12 mouse cellular contexts compared by ENCODE assay signal in the genomic region with DNA sequence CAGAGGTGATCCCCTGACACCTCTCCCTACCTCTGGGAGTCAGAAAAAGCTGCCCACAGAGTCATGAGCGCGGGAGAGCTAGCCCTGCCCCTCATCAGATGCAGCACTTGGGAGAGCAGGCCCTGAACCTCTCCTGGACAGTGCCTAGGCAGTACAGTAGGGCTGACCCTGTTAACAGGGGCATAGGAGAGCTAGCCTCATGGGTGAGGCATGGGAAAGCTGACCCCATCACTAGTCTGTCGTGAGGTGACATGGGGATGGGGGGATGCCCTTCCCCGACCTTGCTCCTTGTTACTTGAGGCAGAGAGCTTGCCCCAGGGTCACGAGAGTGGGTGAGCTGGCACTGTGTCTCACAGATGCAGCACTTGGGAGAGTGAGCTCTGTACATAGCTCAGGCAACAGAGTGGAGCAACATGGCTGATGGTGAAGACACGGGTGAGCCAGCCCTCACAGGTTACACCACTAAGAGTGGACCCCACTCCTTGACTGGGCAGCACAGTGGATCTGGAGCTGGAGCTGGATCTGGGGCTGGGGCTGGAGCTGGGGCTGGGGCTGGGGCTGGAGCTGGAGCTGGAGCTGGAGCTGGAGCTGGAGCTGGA.
A peak's percentile ranks its signal among the peaks of the same experiment; 100 is the strongest.
DNase-seq lines count a peak whose midpoint lies in the region; ATAC-seq and TF ChIP-seq lines count a peak whose summit lies in the region.
"Had no signal": no experiment of that assay in that cellular context is flagged by ENCODE, and none has a peak within 500 bp of the region (broad histone marks: within the 10 kb centered on the region; RNA-seq: fewer than 3 reads in every experiment).

No protein-coding gene starts in this region.

- H3K27me3 ChIP-seq in forebrain, embryonic 10.5 days (ENCODE audit: poor library complexity, severe bottlenecking): no peaks in the 10 kb centered on the region
- no peaks in the 10 kb centered on the region for H3K27me3 ChIP-seq in forebrain, embryonic 14.5 days (replicated peaks; ENCODE audit: control insufficient read depth, insufficient read depth, low read length)
- no peaks in the 10 kb centered on the region for H3K27me3 ChIP-seq in liver, embryonic 12.5 days (replicated peaks)
- no peaks in the 10 kb centered on the region for H3K27me3 ChIP-seq in liver, postnatal 0 days (ENCODE audit: insufficient read depth, low read length)
- no peaks in the 10 kb centered on the region for H3K27me3 ChIP-seq in hindbrain, embryonic 16.5 days (replicated peaks; ENCODE audit: control insufficient read depth, insufficient read depth, low read length)
- no peaks in the 10 kb centered on the region for H3K27me3 ChIP-seq in midbrain, embryonic 14.5 days (ENCODE audit: control insufficient read depth, insufficient read depth, low read length)
- H3K27me3 ChIP-seq: limb, embryonic 15.5 days had no signal

- H3K9me3 ChIP-seq in forebrain, embryonic 10.5 days: no peaks in the 10 kb centered on the region
- H3K9me3 ChIP-seq in forebrain, embryonic 14.5 days (replicated peaks; ENCODE audit: control insufficient read depth, low read length): no peaks in the 10 kb centered on the region
- H3K9me3 ChIP-seq in liver, embryonic 12.5 days (replicated peaks): no peaks in the 10 kb centered on the region
- H3K9me3 ChIP-seq in liver, postnatal 0 days (ENCODE audit: low read length): no peaks in the 10 kb centered on the region
- no peaks in the 10 kb centered on the region for H3K9me3 ChIP-seq in hindbrain, embryonic 16.5 days (ENCODE audit: control insufficient read depth, low read length)
- H3K9me3 ChIP-seq in midbrain, embryonic 14.5 days (ENCODE audit: control insufficient read depth, low read length): no peaks in the 10 kb centered on the region
- H3K9me3 ChIP-seq: limb, embryonic 15.5 days had no signal

- H3K4me3 ChIP-seq in forebrain, embryonic 10.5 days: no peak overlapping the region
- no peak overlapping the region for H3K4me3 ChIP-seq in forebrain, embryonic 14.5 days (ENCODE audit: low read depth, low read length)
- H3K4me3 ChIP-seq in liver, embryonic 12.5 days: no peak overlapping the region
- no peak overlapping the region for H3K4me3 ChIP-seq in liver, postnatal 0 days (ENCODE audit: low read depth, low read length)
- no peak overlapping the region for H3K4me3 ChIP-seq in hindbrain, embryonic 16.5 days (ENCODE audit: low read length)
- no peak overlapping the region for H3K4me3 ChIP-seq in midbrain, embryonic 14.5 days (replicated peaks; ENCODE audit: low read depth, low read length)
- H3K4me3 ChIP-seq: limb, embryonic 15.5 days had no signal

- TF ChIP-seq EP300 in liver, postnatal 0 days (IDR thresholded peaks at IDR 0.05; ENCODE audit: low read depth): no peak

- no peak for TF ChIP-seq CTCF in liver, postnatal 0 days (IDR thresholded peaks at IDR 0.05; ENCODE audit: low read depth)

- peak overlapping the region; percentile 22 for H3K27ac ChIP-seq in forebrain, embryonic 10.5 days
- H3K27ac ChIP-seq in forebrain, embryonic 14.5 days (ENCODE audit: low read depth, low read length): no peak overlapping the region
- no peak overlapping the region for H3K27ac ChIP-seq in liver, embryonic 12.5 days
- no peak overlapping the region for H3K27ac ChIP-seq in liver, postnatal 0 days (ENCODE audit: low read depth)
- H3K27ac ChIP-seq in hindbrain, embryonic 16.5 days (ENCODE audit: low read depth, low read length): no peak overlapping the region
- H3K27ac ChIP-seq in midbrain, embryonic 14.5 days (replicated peaks; ENCODE audit: low read depth, low read length): no peak overlapping the region
- H3K27ac ChIP-seq: limb, embryonic 15.5 days had no signal

- DNase-seq in forebrain, embryonic 10.5 days (ENCODE audit: extremely low spot score, low spot score): no peak
- DNase-seq in forebrain, embryonic 14.5 days (ENCODE audit: low spot score): no peak
- no peak for DNase-seq in liver, postnatal 0 days
- no peak for DNase-seq in midbrain, embryonic 14.5 days
- DNase-seq in cerebellum, postnatal 14 days: no peak
- DNase-seq in spleen, postnatal 36 days (ENCODE audit: low spot score in 2 of 2): no peak
- DNase-seq: cerebellum, adult 8-10 months; kidney, adult 2 months; thymus, postnatal 36 days had no signal

- H3K9ac ChIP-seq in forebrain, embryonic 14.5 days (ENCODE audit: low read length): no peak overlapping the region
- no peak overlapping the region for H3K9ac ChIP-seq in liver, embryonic 12.5 days
- no peak overlapping the region for H3K9ac ChIP-seq in liver, postnatal 0 days (replicated peaks)
- H3K9ac ChIP-seq in hindbrain, embryonic 16.5 days (ENCODE audit: low read depth, low read length): no peak overlapping the region
- no peak overlapping the region for H3K9ac ChIP-seq in midbrain, embryonic 14.5 days (replicated peaks; ENCODE audit: low read length)
- H3K9ac ChIP-seq: limb, embryonic 15.5 days had no signal

- no peak for ATAC-seq in forebrain, embryonic 14.5 days
- peak; percentile 40 for ATAC-seq in liver, embryonic 12.5 days
- ATAC-seq in liver, postnatal 0 days: no peak
- ATAC-seq in hindbrain, embryonic 16.5 days: 0 out of 2 replicates have a peak, but pooled peaks have one; percentile 24
- peak; percentile 17; the same call in 1 of the 2 replicates for ATAC-seq in midbrain, embryonic 14.5 days (ENCODE audit: low FRiP score, low TSS enrichment)

- H3K36me3 ChIP-seq in forebrain, embryonic 10.5 days (replicated peaks): no peaks in the 10 kb centered on the region
- H3K36me3 ChIP-seq in forebrain, embryonic 14.5 days (ENCODE audit: control insufficient read depth, insufficient read depth, low read length): no peaks in the 10 kb centered on the region
- no peaks in the 10 kb centered on the region for H3K36me3 ChIP-seq in liver, embryonic 12.5 days
- no peaks in the 10 kb centered on the region for H3K36me3 ChIP-seq in liver, postnatal 0 days (replicated peaks; ENCODE audit: insufficient read depth, low read length)
- no peaks in the 10 kb centered on the region for H3K36me3 ChIP-seq in hindbrain, embryonic 16.5 days (ENCODE audit: control insufficient read depth, insufficient read depth, low read length)
- H3K36me3 ChIP-seq in midbrain, embryonic 14.5 days (ENCODE audit: control insufficient read depth, insufficient read depth, low read length): no peaks in the 10 kb centered on the region
- H3K36me3 ChIP-seq: limb, embryonic 15.5 days had no signal

- no peak overlapping the region for H3K4me2 ChIP-seq in forebrain, embryonic 14.5 days (ENCODE audit: low read length)
- no peak overlapping the region for H3K4me2 ChIP-seq in liver, embryonic 12.5 days
- H3K4me2 ChIP-seq in liver, postnatal 0 days (ENCODE audit: low read depth, low read length): no peak overlapping the region
- no peak overlapping the region for H3K4me2 ChIP-seq in hindbrain, embryonic 16.5 days (ENCODE audit: low read length)
- H3K4me2 ChIP-seq in midbrain, embryonic 14.5 days (ENCODE audit: low read length): no peak overlapping the region
- H3K4me2 ChIP-seq: limb, embryonic 15.5 days had no signal

- 89% methylated on average over 6 of the region's 6 CpGs for WGBS in forebrain, embryonic 10.5 days
- WGBS in forebrain, embryonic 14.5 days: 92% methylated on average over 6 of the region's 6 CpGs
- 74% methylated on average over 6 of the region's 6 CpGs for WGBS in liver, embryonic 12.5 days (ENCODE audit: insufficient replicate concordance)
- WGBS in liver, postnatal 0 days (ENCODE audit: insufficient replicate concordance): 79% methylated on average over 6 of the region's 6 CpGs
- WGBS in hindbrain, embryonic 16.5 days: 86% methylated on average over 6 of the region's 6 CpGs
- WGBS in midbrain, embryonic 14.5 days: 88% methylated on average over 6 of the region's 6 CpGs

- peaks cover 10% of the 10 kb centered on the region; the same call in 1 of the 2 replicates for H3K4me1 ChIP-seq in forebrain, embryonic 10.5 days
- H3K4me1 ChIP-seq in forebrain, embryonic 14.5 days (ENCODE audit: control insufficient read depth, insufficient read depth, low read length): no peaks in the 10 kb centered on the region
- peaks cover 5% of the 10 kb centered on the region for H3K4me1 ChIP-seq in liver, embryonic 12.5 days
- no peaks in the 10 kb centered on the region for H3K4me1 ChIP-seq in liver, postnatal 0 days (ENCODE audit: insufficient read depth)
- H3K4me1 ChIP-seq in hindbrain, embryonic 16.5 days (ENCODE audit: control insufficient read depth, insufficient read depth, low read depth, low read length): no peaks in the 10 kb centered on the region
- no peaks in the 10 kb centered on the region for H3K4me1 ChIP-seq in midbrain, embryonic 14.5 days (ENCODE audit: control insufficient read depth, insufficient read depth, low read length)
- H3K4me1 ChIP-seq: limb, embryonic 15.5 days had no signal

Comparison
In these comparisons a context has a peak if more than half of its experiments do, and no peak if none do; other contexts are left out.
1. ATAC-seq: peak in liver, embryonic 12.5 days (single experiment), hindbrain, embryonic 16.5 days (single experiment) and midbrain, embryonic 14.5 days (single experiment); none in forebrain, embryonic 14.5 days (single experiment) and liver, postnatal 0 days (single experiment).